Mouse (Mus musculus): ENCODE measurements around the gene Phlpp1.

The Phlpp1 gene

DNA sequence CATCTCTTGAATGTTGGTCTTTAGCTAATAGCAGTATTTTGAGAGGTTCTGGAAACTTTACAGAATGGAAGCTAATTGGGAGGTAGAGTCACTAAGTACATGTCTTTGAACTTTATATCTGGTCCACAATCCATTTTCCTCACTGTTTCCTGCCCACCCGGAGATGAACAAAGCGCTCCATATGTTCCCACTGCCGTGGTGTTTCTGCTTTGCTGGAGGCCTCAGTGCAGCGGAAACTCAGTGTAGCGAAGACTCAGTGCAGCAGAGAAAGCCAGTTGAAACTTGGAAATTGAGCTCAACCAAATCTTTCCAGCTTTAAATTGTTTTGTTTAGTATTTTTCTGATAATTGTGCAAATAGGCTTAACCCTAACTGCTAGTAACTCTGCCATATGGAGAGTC is 26.4 kb downstream of the Phlpp1 start:
- DNase-seq = no peak

DNA sequence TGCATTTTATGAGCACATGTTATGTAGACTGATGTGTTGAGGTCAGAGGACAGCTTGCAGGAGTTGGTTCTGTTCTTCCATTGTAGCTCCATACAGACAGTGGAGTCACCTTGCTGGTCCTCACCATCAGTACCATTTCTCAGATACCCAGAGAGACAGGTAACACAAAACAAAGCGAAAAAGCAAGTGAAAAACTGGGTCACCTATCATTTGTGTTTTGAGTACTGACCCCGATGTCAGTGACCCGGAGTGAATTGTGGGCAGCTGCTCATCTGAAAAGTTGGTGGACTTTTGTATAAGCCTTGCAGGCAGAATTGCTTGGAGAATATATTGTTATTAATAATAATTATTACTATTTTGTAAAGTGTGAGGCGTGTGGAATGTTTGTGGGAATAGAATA is 27.6 kb downstream of the Phlpp1 start:
- DNase-seq = no peak

DNA sequence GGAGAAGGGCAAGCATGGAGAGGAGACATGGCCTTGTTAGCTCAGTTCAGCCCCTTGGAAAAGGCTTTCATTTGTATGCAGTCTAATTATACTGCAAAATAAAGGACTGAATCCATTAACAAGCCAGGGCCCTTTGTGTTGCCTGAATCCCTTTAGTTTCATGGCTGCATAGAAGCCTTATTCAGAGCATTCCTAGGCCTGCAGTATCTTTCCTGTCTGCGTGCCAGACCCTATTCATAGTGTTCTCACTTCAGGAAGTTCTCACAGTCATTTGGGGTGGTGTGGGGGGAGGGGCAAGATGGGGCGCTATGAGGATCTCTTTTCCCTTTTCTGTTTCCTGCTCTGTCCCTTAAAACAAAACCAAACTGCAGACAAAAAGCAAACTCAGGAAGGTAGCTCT is 28.1 kb downstream of the Phlpp1 start:
- DNase-seq = peak; percentile 35

DNA sequence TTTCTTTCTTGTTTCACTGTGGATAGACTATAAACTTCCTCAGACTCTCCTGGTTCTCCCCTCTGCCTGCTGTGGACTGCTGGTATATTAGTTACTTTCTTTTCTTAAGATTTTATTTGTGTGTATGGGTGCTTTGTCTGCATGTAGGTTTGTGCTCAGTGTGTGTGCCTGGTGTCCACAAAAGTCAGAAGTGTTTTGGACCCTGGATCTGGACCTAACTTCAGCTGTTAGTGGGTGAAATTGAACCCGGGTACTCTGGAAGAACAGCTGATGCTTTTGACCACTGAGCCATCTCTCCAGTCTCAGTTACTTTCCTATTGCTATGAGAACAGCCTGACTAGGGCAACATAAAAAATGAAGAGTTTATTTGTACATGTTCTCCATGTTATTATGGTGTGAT is 29.5 kb downstream of the Phlpp1 start:
- DNase-seq = no peak

DNA sequence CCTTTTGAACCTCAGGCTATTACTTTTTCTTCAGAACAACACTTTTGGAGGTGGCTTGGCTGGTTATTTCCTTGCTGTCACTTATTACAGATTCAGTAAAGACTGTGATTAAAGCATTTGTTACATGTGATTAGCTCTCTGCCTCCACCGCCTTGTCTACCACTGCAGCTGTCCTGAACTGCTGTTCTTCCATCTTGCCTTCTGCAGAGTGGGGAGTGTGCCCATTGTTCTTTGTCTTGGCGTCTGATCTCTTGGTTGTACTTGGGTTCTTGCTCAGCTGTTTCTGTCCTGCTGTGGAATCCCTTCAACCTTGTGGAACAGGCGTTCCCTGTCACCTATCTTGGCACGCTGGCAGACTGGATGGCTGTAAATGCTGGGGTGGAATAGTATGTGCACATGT is 30.4 kb downstream of the Phlpp1 start:
- no peak for DNase-seq

DNA sequence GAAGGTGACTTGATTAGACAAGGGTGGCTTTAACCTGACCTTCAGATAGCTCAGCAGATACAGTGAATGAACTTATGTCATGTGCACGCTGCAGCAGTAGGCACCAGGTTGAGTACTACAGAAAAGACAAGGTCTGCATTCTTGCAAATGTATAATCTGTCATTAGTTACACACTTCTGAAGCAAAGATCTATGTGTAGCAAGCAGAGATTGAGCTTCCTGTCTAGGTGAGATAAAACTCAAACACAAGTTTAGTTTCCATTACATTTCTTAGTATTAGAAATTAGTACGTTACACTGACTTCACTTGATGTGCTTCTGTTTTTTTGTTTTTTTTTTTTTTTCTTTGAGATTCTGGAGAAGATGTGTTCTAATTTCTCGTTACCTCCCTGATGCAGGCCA is 32.4 kb downstream of the Phlpp1 start:
- DNase-seq = no peak

DNA sequence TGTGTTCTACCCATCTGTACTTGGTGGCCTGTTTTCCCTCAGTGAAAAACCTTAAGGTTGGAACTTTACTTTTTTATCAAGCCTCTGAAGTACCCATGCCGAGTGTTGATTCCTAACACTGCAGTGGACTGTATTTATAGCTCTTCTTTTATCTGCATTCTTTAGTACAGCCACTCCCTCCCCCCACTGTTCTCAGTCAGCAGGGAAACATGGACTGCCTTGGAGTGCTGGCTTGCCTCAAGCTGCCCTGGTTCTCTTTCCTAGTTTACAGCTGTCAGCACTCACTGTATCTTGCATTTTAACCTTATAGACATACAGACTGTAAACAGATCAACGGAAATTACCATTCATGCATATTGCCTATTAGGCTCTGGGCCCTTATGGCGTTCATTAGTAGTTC is 32.8 kb downstream of the Phlpp1 start:
- no peak for DNase-seq

DNA sequence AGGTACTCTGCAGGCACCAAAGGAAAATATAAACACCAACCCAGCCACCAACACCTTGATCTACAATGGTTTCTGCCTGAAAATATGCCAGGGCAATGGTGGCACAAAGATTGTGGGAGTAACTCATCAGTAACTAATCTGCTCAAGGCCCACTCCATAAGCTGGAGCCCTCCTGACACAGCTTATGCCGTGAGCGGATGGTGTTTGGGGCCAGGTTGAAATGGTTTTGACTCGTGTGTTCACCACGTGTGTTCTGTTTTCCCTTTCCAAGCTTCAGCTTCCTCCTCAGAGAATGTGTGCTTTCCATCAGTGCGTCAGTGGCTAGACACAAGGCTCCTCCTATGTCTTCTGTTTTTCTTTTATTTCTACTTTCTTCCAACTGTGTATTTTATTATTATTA is 37.0 kb downstream of the Phlpp1 start:
- DNase-seq = no peak

DNA sequence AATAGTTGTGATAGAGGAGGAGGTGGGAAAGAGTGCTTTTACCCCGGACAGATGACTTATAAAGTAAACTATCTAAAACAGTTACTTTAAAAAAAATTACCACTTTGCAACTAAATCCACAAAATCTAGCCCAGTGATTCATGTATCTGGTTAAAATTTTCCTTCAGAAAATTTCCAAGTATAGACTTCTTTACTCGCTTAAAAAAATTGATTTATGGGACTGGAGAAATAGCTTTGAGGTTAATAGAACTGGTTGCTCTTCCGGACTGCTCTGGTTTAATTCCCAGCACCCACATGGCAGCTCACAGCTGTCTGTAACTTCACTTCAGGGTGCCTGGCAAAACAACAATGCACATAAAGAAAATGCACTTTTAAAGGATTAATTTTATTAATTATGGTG is 38.9 kb downstream of the Phlpp1 start:
- no peak for DNase-seq

DNA sequence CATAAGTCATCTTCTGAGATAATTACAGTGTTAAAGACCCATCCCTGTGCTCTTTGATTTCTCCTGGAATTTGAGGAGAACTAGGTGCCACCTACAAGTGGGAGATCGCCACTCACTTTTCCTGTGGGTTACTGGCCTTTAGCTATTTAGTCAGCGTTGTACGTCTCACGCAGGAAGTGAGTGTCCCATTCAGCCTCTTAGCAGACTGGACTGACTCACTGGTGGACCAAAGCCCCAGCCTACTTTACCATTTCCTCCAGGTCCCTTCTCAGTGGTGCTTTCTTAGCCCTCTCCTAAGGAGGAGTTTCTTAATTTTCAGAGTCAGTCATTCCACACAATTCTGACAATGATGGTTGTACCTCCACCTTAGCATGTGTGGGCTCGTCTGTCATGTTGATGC is 39.6 kb downstream of the Phlpp1 start:
- no peak for DNase-seq

DNA sequence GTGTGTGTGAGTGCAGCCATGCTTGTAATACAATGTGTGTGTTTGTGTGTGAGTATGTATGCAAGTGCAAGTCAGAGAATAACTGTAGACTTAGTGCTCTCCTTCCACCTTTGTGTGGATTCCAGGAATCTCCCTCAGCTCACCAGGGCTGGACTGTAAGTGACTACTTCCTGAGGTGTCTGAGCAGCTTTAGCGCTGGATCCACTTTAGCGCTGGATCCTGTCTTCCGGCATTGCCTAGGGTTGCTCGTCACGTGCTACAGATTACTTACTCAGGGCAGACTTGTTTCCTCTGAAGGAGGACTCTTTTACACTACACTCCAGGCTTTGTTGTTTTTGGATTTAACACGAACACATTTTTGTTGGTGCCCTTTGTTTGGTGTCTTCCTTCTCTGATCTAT is 48.9 kb downstream of the Phlpp1 start:
- no peak for DNase-seq

DNA sequence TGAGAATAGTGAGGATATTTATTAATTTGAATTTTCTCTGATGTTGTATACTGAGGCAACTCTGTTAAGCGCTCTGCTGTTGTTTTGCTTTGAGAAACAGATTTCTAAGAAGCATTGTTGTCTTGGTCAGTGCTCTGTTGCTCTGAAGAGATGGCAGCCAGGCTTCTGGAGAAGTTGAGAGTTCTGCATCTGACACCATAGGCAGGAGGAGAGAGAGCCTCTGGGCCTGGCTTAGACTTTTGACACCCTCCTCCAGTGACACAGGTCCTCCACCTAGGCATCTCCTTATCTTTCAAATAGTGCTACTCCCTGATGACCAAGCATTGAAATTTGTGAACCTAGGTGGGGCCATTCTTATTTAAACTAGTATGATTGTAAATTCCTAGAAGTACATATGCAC is 49.8 kb downstream of the Phlpp1 start:
- no peak for DNase-seq

DNA sequence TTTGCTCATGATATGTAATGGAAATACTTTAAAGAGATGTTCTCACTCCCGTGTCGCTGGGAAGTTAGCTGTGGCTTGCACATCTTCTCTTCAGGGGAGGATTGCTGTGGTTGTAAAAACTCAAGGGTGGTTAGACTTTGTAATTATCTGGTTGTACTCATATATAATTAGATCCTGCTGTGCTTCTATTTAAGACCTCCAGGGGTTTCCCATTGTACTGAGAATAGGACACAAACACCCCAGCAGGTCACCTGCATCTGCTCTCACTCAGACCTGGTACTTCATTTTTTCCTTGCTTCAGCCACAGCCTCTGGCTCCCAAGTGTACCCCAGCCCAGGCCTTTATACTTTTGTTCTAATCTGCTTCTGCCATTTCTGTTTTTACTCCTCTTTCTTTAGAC is 50.4 kb downstream of the Phlpp1 start:
- DNase-seq = no peak

DNA sequence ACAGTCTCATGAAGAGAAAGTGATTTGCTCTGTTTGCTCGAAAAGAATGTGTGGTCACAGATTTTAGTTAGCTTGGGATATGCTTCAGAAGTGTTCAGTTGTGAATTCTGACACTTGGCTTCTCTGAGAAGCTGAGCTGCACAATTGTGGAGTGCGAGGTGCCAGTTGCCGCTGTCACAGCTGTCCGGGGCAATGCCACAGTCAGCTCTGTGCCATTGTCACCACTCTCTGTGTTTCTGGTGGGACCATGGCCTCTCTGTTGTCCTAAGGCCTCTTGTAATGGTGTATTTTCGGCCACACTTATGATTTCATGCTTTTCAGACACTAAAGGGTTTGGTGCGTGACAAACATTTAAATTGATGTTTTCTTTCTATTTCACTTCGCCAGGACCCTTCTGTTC is 55.1 kb downstream of the Phlpp1 start:
- no peak for DNase-seq

DNA sequence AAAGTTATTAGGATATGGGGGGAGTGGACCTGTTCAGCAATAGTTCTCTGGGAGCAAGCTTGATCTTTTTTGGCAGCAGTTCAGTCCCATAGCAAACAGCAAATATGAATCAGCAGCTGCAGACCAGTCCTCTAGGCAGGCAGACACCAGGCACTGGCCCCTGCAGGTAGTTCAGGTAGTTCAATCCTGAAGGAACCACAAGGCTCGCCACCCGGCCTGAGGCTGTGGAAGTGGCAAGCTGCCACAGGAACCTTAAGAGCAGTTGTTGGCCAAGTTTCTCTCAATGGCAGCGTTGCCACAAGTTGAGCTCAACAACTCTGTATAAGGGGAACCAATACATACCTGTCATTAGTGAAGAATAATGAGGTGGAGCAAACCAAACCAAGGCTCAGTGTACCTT is 58.8 kb downstream of the Phlpp1 start:
- no peak for DNase-seq

DNA sequence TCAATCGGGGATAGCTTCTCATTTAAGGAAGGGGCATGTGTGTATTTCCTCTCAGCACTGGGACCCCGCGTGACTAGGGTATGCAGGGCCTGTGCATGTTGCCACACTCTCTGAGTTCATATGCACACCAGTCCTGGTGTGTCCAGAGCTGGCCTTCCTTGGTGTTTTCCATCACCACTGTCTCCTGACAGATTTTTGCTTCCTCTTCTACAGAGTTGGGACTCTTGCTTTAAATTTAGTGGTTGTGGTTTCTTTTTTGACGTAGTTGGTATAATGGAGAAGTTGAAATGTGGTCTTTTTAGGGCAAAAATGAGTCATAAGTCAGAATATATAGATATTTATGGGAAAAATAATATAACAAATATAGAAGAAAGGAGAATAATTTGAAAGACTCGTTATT is 59.8 kb downstream of the Phlpp1 start:
- no peak for DNase-seq

DNA sequence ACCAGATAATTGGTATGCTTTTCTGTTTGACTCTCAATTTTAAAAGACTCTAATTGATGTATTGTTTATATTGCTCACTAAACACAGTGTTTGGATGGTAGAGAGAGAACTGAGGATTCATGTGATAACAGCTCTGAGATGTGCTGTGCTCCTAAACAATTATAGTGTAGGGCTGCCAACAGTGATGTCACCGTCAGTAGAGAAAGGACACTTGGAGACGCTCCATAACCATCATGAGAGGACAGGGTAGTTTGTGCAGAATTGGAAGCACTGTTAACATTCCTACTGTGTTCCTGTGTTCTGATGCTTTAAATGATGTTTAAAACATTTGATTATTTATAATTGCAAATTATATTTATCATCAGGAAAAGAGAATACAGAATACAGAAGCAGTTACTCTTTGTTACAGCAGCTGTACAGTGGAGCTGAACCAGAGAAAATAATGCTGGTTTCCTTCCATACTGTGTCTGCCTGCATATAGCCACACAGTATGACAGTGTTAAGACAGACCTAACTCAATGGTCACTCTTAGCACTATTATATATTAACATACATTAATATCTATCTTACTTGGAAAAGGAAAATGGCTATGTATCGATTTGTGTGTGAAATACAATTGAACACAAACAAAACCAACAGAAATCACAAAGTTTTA is 60.4 kb downstream of the Phlpp1 start:
- DNase-seq = no peak

DNA sequence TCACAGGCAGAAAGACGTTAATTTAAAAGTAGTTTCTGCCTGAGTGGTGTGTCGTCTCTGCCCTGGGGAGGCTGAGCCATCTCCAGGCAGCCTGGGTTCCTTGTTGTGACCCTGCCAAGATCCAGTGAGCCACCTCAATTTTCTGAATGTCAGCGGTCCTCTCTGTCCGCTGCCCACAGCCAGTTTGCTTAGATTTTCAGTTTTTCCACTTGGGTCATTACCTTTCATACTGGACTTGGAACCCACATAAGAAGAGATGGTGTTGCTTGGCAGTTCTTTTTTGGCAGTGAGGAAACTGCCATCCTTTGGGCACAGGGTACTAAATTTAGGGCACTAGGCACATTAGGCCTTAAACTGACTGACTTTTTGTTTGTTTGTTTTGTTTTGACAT is 60.9 kb downstream of the Phlpp1 start:
- no peak for DNase-seq

DNA sequence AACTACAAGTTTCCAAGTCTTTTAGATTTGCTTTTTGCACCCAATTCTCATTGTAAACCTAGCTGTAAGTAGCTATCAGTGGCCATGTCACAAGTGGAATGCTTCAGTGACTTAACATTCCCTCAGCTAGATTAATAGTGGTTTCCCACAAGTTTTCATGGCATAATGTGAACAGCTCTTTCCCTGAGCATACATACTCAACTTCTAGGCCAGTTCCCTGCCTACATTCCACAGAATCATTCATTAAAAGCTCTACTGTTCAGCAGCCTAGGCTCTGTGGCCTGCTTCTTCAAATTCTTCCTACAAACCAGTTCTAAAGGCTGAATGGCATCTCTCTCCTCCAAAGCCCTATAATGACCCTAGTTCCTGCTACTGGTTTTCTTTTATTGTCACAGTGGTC is 65.4 kb downstream of the Phlpp1 start:
- no peak for DNase-seq

DNA sequence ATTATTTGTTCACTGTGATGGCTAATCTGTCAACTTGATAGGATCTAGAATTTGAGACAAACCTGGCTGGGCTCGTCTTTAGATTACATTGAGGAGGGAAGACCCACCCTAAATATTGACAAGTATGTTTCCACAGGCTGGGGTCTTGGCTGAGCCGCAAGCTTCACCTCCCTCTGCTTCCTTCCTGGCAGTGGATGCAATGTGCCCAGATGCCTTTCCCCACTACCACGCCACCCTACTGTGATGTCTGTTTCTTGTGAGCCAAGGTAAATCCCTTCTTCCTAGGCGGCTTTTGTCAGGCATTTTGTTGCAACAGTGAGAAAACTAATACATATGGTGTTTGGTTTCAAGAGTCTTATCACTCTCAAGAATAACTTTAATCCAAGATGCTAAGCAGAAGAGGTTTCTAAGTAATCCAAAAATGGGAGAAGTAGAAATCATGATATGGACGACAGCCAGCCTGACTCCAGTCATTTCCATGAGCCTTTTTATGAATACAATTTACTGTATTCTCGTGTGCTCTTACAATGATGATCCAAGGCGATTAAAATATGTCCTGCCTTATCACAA is 68.6 kb downstream of the Phlpp1 start:
- DNase-seq = no peak

DNA sequence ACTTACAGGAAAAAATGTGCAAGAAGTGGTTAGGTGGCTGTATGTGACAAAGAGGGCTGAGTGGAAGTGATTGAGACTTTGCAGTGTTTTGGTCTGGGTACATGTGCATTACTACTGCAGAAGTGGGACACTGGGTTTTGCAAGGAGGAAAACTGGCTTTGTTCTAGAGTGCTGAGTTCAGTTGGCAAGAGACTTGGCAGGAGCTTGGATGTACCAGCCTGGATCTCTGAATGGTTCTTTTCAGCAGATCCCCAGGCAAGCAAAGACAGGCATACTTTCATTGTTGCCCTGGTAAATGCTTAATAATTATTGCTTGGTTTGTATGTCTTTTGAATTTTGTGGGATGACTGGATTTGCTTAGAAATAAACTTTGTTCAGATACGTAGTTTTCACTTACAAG is 69.5 kb downstream of the Phlpp1 start:
- DNase-seq = no peak

DNA sequence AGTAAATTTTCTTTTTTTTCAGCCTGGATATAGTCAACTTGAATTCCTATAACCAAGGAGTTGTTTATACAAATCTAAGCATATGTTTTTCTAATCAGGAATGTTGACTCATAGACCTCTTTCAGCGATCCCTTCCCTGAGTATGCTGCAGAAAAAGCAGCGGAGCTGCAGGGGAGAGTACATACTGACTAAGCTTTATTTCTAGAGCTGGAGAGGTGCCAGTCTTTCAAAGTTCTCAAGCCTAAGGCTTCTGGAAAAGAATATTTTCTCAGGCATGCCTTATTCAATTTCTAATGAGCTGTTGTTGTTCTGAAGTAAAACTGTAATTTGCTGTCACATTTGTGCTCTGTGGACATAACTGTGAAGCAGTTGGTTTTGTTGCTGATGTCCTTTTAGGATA is 70.6 kb downstream of the Phlpp1 start:
- no peak for DNase-seq

DNA sequence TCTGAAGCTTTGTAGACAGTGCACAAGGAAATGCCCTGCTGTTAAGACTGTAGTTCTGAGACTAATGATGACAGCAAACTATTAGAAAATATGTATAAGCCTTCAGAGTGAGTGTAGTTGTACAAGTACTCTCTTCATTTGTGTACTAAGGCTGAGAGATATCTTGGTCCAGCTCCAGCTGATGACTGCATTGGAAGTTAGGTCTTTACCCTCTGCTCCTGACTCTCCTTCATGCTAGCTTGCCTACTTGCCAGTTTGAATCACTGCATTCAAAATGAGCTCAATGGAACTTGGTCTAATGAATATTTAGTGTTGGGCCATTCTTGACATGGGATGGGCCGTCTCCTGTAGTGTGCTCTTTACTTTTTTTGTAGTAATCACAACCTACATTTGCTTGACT is 71.8 kb downstream of the Phlpp1 start:
- DNase-seq = no peak

DNA sequence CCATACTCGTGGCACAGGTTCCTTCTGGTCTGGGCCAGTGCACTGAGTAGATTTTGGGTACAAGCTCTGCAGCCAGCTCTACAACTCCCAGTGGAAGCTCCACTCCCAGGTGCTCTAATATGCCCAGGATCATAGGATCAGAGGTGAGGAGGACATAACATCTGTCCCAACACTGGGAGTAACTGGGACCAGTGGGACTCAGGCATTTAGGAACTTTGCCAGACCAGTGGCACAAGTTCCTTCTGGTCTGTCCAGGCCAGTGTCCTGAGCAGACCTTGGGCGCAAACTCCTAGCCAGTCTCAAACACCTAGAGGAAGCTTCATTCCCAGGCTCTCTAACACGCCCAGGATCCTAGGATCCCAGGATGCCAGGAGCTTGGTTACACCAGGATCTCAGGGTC is 72.7 kb downstream of the Phlpp1 start:
- no peak for DNase-seq

DNA sequence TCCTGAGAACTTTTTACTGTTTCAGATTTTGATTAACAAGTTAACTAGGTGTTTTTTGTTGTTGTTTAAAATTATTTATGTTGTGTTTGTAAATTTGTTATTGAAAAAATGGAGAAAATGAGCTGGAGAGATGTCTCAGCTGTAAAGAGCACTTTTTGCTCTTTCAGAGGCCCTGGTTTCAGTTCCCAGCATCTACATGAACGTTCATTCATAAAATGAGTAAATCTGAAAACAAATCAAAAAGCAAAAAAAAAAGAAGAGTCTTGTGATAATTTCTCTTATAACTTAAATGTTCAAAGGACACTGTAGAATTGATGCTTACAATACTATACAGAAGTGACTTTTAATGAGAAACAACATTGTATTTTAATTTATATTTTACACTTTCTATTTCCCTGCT is 82.5 kb downstream of the Phlpp1 start:
- DNase-seq = no peak

DNA sequence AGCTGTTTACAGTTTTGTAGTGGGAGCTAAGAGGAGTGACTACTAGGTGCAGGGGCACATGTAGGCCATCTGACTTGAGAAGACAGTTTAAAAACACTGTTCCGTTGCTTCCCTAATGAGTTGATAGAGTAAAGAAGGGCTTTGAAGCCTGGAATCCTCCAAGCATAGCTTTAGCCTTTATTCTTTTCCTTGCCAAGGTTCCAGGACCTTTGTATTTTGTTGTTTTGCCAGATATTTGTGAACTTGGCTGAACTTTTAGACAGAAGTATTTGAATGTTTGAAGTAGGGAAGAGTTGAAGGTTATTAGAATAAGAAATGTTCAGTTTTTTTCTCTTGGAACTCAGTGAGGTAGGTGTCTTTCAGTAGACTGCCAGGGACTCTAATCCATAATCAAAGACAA is 85.6 kb downstream of the Phlpp1 start:
- DNase-seq = no peak

Measured in thymus, postnatal 25 days (tissue).